22 mouse cellular contexts compared by ENCODE assay signal in genomic region chr6:70517932-70518331, GRCm38 (mm10).
"Had no signal": no experiment of that assay in that cellular context is flagged by ENCODE, and none has a peak within 500 bp of the region (broad histone marks: within the 10 kb centered on the region; RNA-seq: fewer than 3 reads in every experiment).

No protein-coding gene starts in this region.

- H3K4me1 ChIP-seq: limb, embryonic 10.5 days; limb, embryonic 13.5 days; liver, embryonic 12.5 days; liver, embryonic 15.5 days; lung, embryonic 15.5 days; midbrain, embryonic 12.5 days; midbrain, embryonic 15.5 days; neural tube, embryonic 12.5 days; neural tube, embryonic 15.5 days had no signal

- H3K9me3 ChIP-seq: limb, embryonic 10.5 days; limb, embryonic 13.5 days; liver, embryonic 12.5 days; liver, embryonic 15.5 days; lung, embryonic 15.5 days; midbrain, embryonic 12.5 days; neural tube, embryonic 12.5 days; neural tube, embryonic 15.5 days had no signal

- H3K36me3 ChIP-seq: limb, embryonic 10.5 days; limb, embryonic 13.5 days; liver, embryonic 12.5 days; liver, embryonic 15.5 days; lung, embryonic 15.5 days; midbrain, embryonic 12.5 days; midbrain, embryonic 15.5 days; neural tube, embryonic 12.5 days; neural tube, embryonic 15.5 days had no signal

- H3K9ac ChIP-seq: limb, embryonic 13.5 days; liver, embryonic 12.5 days; liver, embryonic 15.5 days; lung, embryonic 15.5 days; midbrain, embryonic 12.5 days; midbrain, embryonic 15.5 days; neural tube, embryonic 12.5 days; neural tube, embryonic 15.5 days had no signal

- H3K27me3 ChIP-seq: limb, embryonic 13.5 days; liver, embryonic 12.5 days; liver, embryonic 15.5 days; lung, embryonic 15.5 days; midbrain, embryonic 12.5 days; midbrain, embryonic 15.5 days; neural tube, embryonic 12.5 days; neural tube, embryonic 15.5 days had no signal

- H3K4me3 ChIP-seq: layer of hippocampus, adult 2 months; limb, embryonic 10.5 days; limb, embryonic 13.5 days; liver, embryonic 12.5 days; liver, embryonic 15.5 days; lung, embryonic 15.5 days; midbrain, embryonic 12.5 days; midbrain, embryonic 15.5 days; neural tube, embryonic 12.5 days; neural tube, embryonic 15.5 days had no signal

- DNase-seq: layer of hippocampus, adult 9-11 months; liver; lung, adult 18-20 months; lung, postnatal 10 days; lung, postnatal 4 days; right cerebral cortex, adult 18-20 months; right cerebral cortex, postnatal 14 days; right cerebral cortex, postnatal 4 days; thymus, adult 2 months; thymus, postnatal 14 days; thymus, postnatal 4 days had no signal

- ATAC-seq: liver, embryonic 12.5 days; midbrain, embryonic 15.5 days had no signal

- H3K4me2 ChIP-seq: limb, embryonic 13.5 days; liver, embryonic 12.5 days; liver, embryonic 15.5 days; lung, embryonic 15.5 days; midbrain, embryonic 12.5 days; midbrain, embryonic 15.5 days; neural tube, embryonic 12.5 days; neural tube, embryonic 15.5 days had no signal

- H3K27ac ChIP-seq: layer of hippocampus, adult 2 months; limb, embryonic 10.5 days; limb, embryonic 13.5 days; liver, embryonic 12.5 days; liver, embryonic 15.5 days; lung, embryonic 15.5 days; midbrain, embryonic 12.5 days; midbrain, embryonic 15.5 days; neural tube, embryonic 12.5 days; neural tube, embryonic 15.5 days; stomach, postnatal 0 days had no signal
